Mouse (Mus musculus) spleen, adult 2 months (tissue): Measurements from ENCODE around the gene Clnk.

Source experiments
- CTCF ChIP-seq: fragments of 200-500 bp; IDR thresholded peaks from 2 replicates; pipeline ENCODE4 v1.5.1; 2011; ENCODE audit warnings: mild to moderate bottlenecking, inconsistent platforms; ENCODE audit not compliant: insufficient read depth, insufficient read length, insufficient replicate concordance; ENCODE audit errors: extremely low read depth
- POLR2A ChIP-seq: fragments of 200-500 bp; IDR thresholded peaks from 2 replicates; pipeline ENCODE4 v1.6.1; 2011; ENCODE audit warnings: low read depth, low read length, inconsistent platforms

GRCm38 (mm10) chr5:38791116-38791515 is 85.5 kb downstream of the Clnk start:
- TF ChIP-seq POLR2A (no peak), CTCF (no peak)
